Mouse (Mus musculus) left cerebral cortex, postnatal 4 days (tissue): ENCODE data around the gene Peli1. TPM values are rescaled to one million over a fixed set of nuclear protein-coding genes. Genes with fewer than 3 reads are reported as not detected.
"Not testable (repeated sequence)": the region's sequence is repeated elsewhere in the genome, so short reads cannot be mapped to it uniquely, and the experiment has no call there.

Experiments used
- DNase-seq: peaks from one replicate; pipeline ENCODE4 v3.0.0-alpha.2; 2022
- intact Hi-C: fragments of 180-260 bp; cut with DNase I; formaldehyde crosslinking; loops from one replicate; pipeline ENCODE4 v1.15.1; 2025
- total RNA-seq, 2 experiments: library from RNA; stranded (reverse); gene quantifications; 2 replicates each; pipeline ENCODE4 v1.2.3; 2021

Peli1 gene
- total RNA-seq, 2 experiments from 2014 or later, result 69.3 to 72.1 TPM

GRCm38 (mm10) chr11:21178998-21179645, 88.0 kb downstream of the Peli1 start:
- DNase-seq, result no peak
- intact Hi-C loops, result loop anchor here (2.0 to 10.0 kb wide), 3 partner anchors 164 to 382 kb away; no protein-coding TSS in a partner anchor

GRCm38 (mm10) chr11:21179873-21180272, 88.8 kb downstream of the Peli1 start:
- intact Hi-C loops, result loop anchor here (2.0 to 10.0 kb wide), 3 partner anchors 165 to 383 kb away; no protein-coding TSS in a partner anchor
- DNase-seq, result not testable (repeated sequence)

- intact Hi-C loops, result no loop called here
- no peak for DNase-seq
Observed at GRCm38 (mm10) chr11:21180650-21181049, 89.6 kb downstream of the Peli1 start.

GRCm38 (mm10) chr11:21181616-21182015, 90.5 kb downstream of the Peli1 start:
- DNase-seq, result no peak
- intact Hi-C loops, result no loop called here

GRCm38 (mm10) chr11:21182709-21183108, 91.6 kb downstream of the Peli1 start:
- intact Hi-C loops, result no loop called here
- no peak for DNase-seq

- intact Hi-C loops, DNase-seq: not testable (repeated sequence)
Observed at GRCm38 (mm10) chr11:21191821-21192220, 100.7 kb downstream of the Peli1 start.

GRCm38 (mm10) chr11:21194851-21195250, 103.8 kb downstream of the Peli1 start:
- intact Hi-C loops, result no loop called here
- DNase-seq, result no peak

Other genes starting within 250 kb of the Peli1 start
- 10 to 100 TPM; 34.7 to 36.8 TPM for gene Vps54, start 148.0 kb downstream of the Peli1 start, total RNA-seq